Mouse (Mus musculus) ovary, postnatal 10 days (tissue): ENCODE data around the gene Coq2.
A peak's percentile ranks its signal among the peaks of the same experiment; 100 is the strongest.

ENCODE experiments used
- DNase-seq: peaks from one replicate; pipeline ENCODE4 v3.0.0; 2022; ENCODE audit warnings: low spot score

The Coq2 gene

DNA sequence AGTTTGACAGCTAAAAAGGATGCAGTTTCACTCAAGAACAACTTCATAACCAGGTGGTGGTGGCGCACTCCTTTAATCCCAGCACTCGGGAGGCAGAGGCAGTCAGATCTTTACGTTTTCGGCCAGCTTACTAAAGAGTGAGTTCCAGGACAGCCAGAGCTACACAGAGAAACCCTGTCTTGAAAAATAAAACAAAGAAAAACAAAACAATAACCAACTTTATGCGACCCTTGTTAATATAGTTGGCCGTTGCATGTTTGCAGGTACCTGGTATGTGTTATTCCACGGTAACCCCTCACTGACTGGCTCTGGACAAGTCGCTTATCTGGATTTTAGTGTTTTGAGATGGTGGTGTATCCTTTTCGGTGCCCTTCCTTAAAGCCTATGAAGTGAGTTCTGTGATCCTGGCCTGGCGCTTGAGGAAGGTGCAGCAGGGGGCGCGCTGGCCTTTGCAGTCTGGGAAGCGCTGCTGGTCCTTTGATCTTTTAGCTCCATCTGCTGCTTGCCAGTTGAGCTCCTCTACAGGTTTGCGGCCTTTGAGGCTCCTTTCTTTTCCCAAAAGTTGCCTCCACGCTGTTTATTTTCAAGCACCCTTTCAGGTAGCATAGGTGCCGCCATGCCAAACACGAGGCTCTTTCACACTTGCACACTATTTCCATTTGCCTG is at the start of gene Coq2:
Gene Coq2, minus strand, starts transcription at position 430 of the 666 bp plus-strand sequence.
- peak; percentile 21 for DNase-seq

DNA sequence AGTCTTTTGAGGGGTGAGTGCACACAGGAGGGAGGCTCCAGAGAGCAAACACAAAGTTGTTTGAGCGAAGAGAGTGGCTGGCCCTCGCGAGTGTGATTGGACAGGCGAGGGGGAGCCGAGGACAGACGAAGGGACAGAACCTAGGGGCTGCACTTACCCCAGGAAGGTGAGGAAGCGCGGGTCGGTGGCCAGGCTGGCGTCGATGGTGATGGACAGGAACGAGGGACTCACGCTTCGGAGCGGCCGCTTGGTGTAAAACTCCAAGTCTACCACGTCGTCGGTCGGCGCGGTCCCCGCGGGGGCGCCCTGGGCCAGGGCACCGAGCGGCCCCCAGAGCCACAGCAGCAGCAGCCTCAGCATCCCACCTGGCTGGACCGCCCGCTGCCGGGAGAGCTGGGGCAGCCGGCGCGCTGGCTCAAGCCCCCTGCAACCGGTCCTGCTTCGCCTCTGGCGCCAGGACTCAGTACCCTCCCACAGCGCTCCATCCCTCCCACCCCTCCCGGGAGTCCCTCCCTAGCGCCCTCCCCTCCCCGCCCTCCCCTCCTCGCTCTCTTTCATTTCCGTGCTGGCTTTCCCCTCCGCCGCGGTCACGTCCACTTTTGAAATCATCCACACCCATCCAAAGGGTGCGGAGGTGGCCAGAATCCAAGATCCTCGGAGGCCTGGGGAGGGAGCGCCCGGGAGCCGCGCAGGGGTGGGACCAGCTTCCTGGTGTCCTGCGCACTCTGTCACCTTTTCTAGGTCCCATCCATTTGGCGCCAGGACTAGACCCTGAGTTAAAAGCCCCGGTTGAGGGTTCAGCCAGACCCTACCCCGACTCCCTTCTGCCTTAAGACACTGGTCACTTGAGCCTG is 44.5 kb upstream of the Coq2 start, which contains the start of gene Hpse:
Gene Hpse, minus strand, starts transcription at position 482 of the 854 bp plus-strand sequence.
- DNase-seq = peak; percentile 10

DNA sequence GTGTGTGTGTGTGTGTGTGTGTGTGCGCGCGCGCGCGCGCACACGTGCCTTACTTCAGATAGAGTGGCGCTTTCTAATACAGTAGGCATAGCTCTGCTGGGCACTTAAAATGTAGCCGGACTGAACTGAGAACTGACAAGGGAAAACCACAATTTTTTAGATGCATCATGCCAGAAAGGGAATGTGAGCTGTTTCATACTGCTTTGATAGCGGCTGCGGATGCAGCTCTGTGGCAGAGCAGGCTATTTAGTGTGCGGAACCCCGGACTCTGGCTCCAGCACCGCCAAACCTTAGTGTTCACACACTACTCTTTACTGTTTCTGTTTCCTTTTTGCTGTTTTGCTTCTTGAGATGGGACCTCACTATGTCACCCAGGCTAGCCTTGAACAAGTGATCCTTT is 41.8 kb upstream of the Coq2 start:
- no peak for DNase-seq

DNA sequence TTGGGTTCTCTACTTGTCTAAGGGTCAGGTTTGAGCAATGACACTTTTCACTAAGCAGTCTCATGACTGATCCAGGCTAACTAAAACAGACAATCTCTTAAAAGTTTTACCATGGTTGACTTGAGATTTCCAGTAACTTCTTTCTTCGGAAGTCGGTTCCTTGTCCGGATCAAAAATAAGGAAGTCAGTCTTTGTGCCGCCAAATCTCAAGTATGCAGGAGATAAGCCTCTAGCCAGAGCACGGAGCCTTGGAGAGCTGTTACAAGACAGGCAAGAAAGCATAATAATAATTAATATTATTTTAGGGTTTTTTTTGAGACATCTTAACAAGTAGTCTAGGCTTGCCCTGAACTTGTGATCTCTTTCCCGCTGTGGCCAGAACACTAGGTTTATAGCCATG is 36.3 kb upstream of the Coq2 start:
- no peak for DNase-seq

DNA sequence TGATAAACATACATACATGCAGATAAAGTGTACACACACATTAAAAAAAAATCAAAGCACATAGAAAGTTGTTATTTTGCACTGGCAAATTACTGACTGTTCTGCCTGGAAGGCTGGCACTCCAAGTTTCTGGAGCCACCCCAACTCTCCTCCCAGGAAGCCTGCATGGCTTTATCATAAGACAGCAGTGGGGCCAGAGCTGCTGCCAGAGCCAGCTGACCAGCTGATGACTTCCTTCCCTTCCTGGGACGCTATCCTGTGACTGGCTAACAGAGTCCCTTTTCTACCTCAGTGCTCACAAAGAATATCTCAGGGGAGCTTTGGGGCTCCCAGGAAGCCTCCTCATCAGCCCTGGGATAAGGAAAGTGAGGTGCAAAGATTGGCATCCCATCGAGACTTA is 35.1 kb upstream of the Coq2 start:
- no peak for DNase-seq

DNA sequence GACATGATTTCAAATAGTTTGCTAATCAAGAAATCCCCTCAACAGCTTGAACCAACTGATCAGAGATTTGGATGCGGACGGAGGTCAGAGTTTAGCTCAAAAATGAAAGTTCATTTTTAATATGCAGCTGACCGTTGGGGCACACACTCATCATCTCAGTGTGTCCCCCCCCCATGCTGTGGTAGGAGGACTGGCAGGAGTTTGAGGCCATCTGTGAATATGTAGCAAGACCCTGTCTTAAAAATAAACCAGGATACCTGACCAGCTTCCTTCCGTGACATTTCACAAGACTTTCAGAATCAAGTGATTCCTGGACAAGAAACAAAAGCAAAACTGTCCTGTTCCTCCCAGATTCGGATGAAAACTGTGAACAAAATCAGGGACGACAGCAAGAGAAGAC is 34.1 kb upstream of the Coq2 start:
- DNase-seq = no peak

DNA sequence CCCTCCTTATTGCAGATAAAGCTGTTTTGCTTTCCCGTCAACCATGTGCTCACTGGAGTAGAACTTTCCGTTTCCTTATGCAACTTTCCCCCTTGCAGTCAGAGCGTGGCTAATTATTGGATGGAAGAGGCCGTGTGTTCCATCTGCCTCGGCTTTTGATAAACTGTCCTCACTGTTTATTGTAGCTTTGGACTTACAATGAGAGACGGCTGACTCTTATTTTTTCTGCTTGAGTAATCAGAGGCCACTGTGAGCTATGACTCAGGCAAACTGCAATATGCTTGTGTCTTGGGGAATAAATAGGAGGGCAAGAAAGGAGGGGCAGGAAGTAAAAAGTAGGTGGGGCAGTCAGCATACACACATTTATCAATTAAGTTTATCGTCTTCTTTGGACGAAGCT is 31.7 kb upstream of the Coq2 start:
- no peak for DNase-seq

DNA sequence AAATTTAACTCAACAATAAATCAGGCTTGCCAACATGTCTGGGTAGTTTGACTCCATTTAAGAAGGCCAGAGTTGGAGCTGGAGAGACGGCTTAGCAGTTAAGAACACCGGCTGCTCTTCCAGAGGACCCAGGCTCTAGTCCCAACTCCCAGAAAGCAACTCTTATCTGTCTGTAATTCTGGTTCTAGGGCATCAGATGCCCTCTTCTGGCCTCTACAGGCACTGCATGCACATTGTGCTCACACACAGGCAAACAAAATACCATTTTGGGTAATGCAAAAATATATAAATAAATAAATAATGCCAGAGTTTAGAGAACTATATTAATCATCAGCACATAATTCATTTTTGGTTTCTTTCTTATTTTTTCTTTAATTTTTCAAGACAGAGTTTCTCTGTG is 29.3 kb upstream of the Coq2 start:
- DNase-seq = no peak

DNA sequence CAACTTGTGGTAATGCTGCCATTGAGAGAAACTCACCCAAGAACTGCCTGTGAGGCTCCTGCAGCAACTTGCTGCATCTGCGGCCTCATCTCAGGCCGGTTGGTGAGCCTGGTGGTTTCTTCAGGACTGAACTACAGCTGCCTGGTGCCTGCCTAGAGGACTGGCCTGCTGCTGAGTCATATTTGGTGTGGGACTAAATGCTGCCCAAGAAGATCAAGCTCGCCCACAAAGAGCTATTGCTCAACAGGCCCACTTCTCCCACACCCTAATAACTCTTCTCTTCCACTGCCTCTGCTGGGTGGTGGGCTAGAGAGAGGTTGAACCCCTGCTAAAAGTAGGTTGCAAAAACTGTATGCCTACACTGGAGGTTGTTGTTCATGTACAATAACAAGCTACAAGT is 27.4 kb upstream of the Coq2 start:
- no peak for DNase-seq

DNA sequence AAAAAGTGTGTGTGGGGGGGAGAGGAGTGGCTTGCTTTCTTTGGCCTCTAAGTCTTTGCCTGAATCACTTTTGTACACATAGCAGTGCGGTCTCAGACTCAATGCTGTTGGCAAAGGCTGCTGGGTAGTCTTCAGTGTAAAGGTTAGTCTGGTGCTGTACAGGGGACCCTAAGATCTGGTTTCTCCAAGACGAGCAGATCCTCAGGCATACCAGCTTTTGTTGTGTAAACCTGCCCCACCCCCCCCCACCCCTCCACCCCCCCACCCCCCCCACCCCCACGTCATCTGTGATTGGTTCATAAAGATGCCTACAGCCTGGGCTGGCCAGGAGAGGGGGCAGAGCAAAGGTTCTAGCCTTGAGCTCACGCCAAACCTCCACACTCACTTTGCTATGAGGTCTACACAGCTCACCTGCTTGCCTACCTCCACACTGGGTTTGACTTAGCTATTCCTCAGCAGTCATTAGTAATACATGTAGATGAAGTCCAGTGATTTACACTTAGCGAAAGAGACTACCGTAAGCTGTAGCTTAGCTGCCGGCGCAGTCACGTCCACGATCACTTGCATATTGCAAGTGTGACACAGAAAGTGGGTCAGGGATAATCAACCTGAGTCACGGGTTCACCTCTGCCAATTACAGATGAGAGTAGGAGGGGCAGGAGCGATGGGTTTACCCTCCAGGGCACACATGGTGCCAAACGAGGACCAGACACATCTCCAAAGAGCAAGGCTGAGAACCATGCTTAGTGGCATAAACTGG is 26.1 kb upstream of the Coq2 start:
- DNase-seq = no peak

DNA sequence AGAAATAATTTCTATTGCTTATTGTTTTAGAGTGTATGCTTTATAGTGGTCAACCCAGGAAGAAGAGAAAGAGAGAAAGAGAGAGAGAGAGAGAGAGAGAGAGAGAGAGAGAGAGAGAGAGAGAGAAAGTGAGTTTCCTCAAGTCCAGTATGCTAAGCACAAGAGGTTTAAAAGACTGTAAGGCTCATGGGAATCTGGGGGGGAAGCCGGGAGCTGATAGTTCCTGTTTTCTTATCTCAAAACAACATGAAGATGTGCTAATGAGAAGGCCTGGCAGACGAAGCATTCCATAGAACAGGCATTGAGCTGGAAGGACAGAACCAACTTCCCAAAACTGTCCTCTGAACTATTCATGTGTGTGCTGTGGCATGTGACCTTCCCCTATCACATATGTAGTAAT is 22.9 kb upstream of the Coq2 start:
- DNase-seq = no peak

DNA sequence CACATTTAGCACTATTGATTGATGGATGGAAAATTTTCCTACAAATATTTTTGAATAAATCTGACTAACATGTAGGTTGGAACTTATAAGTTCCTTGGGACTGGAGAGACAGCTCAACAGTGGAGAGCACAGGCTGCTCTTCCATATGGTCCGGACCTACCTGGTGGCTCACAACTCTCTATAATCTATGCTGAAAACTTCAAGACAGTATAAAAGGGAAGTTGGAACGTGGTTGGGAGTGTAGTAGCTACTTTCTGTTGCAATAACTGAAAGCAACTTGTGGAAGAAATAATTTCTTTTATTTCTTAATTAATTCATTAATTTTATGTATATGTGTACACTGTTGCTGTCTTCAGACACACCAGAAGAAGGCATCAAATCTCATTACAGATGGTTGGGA is 22.5 kb upstream of the Coq2 start:
- no peak for DNase-seq

DNA sequence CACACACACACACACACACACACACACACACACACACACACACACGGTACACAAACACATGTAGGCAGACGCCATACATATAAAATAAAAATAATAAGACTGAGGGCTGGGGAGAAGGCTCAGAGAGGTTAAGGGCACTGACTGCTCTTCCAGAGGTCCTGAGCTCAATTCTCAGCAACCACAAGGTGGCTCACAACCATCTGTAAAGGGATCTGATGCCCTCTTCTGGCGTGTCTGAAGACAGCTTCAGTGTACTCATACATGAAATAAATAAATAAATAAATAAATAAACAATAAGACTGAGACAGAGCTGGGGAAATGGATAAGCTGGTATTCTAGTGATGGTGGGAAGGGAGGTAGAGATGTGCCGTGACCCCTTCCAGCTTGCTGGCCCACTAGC is 10.7 kb upstream of the Coq2 start:
- no peak for DNase-seq

DNA sequence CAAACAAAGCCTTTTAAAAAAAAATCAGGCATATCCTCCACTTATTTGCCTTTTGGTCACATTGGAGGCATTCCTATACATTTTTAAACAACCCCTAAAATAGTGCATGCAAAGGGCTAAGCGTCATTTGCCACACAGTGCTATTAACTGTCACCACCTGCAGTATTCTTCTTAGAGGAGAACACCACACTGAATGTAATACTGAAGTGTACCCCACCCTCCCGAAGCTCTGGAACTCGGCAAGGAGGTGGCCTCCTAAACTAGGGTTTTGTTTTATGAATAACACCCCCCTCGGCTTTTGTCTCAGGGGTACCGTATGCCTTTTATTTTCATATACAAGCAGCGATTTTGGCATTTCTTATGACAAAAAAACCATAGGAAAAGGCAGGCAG is 5.6 kb upstream of the Coq2 start:
- no peak for DNase-seq

DNA sequence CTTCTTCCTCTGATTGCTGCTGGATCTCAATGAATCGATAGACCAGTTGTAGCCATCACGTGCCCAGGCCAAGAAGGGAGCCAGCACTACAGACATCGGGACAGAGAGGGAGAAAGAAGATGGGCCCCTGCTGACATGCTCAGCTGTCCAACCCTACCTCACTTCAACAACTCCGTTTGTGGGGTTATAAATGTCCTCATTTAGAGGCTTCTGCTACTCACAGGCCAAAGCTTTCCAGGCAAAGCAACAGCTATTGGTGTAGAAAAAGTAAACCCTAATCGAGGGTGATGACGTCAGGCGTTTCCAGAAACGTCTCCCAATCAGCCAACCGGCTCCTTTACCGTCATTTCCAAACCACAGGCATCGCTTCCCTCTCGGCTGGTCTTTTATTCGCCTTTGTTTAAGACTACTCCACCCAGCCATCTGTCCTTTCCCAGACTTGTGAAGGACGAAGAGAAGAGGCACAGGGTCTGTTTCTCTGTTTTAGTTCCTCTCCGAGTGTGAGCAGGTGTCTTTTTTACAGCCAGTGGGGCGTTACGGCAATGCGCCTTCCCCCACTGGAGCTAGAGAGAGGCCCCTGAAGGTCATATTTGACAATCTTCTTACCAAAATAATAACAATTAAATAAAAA is 5.1 kb upstream of the Coq2 start:
- no peak for DNase-seq

DNA sequence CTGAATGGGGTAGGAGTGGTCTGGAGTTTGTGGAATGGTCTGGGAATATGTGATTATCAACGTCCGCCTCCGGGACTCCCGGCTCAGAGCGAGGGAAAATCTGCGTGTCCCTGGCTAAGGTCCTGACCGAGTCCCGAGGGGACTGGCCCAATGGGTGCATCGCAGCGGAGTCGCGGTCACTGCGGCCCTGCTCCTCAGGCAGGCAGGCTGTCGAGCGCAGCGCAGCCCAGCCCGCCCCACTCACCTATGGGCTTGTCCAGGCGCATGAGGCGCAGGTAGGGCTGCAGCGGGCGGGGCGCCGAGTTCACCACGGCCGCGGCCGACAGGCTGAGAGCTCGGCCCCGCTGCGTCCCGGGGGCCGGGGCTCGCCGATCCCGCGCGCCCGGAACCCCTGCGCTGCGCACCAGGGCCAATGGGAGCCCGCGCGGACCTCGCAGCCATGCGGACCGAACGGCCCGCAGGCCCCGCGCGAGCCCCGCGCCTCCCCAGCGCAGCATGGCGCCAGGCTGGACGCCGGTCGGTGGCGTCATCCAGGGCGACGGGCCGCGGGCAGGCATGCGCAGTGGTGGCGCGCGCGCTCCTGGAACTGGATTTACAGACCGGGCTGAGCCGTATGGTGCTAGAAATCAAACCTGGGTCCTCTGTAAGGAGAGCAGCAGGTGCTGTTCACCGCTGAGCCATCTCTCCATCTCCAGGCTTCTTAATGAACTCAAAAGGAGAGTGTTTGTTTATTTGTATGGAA is 1.0 kb downstream of the Coq2 start:
- peak; percentile 76 for DNase-seq

DNA sequence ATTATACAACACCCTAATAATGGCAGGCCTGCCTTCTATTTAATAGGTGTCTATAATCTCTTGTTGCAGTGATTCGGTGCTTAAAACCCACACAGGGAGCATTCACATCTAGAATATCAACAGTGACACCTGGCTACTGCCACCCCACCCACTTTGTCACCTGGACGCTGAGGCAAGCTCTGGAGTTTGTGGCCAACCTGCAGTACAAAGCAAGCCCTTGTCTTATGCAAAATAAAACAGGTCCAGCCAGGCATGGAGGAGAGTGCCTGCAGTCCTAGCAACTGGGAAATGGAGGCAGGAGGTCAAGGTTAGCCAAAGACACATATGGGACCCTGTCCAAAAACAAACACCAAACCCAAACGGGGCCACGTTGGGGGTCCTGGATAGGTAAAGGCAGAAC is 2.5 kb downstream of the Coq2 start:
- no peak for DNase-seq

DNA sequence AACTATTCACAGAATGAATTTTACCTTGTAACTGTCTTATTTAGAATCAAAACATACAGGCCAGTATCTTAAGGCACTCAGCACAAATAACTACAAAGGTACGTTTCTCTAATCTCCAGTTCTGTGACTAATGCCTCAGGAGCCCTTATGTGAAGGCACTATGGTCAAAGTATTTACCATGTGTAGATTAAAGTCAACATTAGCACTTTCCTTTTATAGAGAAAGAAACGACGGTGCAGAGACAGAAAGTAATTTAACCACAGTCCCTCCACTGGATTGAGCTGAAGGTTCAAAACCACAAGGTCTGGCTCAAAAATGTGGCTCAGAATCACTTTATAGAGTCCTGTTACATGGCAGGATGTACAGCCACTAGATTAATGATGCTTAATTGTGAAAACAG is 3.0 kb downstream of the Coq2 start:
- DNase-seq = no peak

DNA sequence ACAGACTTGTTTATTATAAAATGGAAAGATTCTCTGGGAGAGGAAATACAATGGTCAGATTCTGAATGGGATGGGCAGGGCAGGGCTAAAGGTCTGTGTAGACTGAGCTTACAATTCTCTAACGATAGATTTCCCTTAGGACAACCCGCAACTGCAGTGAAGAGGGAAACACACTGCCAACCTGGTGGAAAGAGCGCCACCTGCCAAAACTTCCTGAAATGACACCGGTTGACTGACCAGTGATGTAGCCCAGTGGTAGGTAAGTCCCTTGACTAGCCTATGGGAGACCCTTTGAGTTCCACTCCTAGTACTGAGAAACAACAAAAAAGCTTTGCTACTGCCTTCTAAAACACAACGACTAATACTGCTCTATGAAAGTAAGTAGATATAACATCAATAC is 3.5 kb downstream of the Coq2 start:
- no peak for DNase-seq

DNA sequence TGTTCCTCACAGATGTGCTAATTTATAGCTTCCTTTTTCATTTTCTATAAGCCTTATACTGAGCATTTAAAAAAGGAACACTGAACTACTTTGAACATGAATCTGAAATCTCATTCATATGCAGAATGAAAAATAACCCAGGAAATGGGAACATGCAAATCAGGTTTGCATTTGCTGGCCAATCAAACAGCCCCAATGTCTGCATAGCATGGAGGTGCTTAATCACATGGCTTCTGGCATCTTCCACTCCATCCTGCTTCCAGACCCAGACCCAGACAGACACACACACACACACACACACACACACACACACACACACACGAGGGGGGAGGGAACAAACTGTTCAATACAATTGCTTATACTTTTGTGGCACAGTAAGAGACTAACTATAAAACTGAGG is 8.0 kb downstream of the Coq2 start:
- no peak for DNase-seq

DNA sequence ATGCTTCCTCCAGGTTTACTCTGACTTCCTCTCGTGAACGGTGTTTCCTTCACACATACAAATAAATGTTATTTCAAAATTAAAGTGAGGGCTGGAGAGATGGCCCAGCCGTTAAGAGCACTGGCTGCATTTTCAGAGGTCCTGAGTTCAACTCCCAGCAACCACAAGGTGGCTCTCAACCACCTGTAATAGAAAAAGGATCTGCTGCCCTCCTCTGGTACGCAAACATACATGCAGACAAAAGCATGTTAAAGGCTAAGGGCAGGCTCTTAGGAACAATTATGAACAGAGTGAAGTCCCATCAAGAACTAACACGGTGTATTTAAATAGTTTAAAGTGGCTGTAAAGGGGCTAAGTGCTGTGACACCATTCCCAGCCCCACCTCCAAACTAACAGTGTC is 11.1 kb downstream of the Coq2 start:
- no peak for DNase-seq

DNA sequence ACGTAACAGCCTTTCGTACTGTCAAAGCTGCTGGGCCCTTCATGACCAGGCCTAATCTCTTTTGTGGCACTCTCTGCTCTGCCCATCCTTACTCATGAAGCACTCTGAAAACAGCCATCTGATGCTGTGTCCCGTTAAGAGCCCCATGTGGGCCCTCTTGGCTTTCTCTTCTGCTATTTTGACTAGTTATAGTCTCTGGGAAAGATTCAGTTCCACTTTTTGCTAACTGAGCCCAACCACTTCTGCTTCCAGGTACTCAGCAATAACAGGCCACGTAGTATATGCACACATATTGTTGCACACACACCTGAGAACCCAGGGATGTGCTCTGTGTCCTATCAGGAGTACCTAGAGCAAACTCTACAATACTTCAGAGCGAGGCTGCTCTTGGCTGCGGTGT is 11.9 kb downstream of the Coq2 start:
- no peak for DNase-seq
